Mouse (Mus musculus) heart, adult 11 months (tissue): ENCODE measurements around the gene Dennd4a.

Experiments
- DNase-seq: peaks from one replicate; pipeline ENCODE4 v3.0.0; 2022

Gene Dennd4a

GRCm38 (mm10) chr9:64925771-64926170 is 114.6 kb downstream of the Dennd4a start:
- DNase-seq = peak; percentile 86

GRCm38 (mm10) chr9:64926201-64926991 is 115.3 kb downstream of the Dennd4a start:
- DNase-seq = peak; percentile 97

- DNase-seq = peak; percentile 96
These were observed 119.1 kb downstream of the Dennd4a start for GRCm38 (mm10) chr9:64930256-64930655.

GRCm38 (mm10) chr9:64931751-64932610 is 120.8 kb downstream of the Dennd4a start:
- DNase-seq = peak; percentile 96

GRCm38 (mm10) chr9:64934015-64934754 is 123.0 kb downstream of the Dennd4a start:
- peak; percentile 99 for DNase-seq

GRCm38 (mm10) chr9:64936508-64936907 is 125.4 kb downstream of the Dennd4a start:
- DNase-seq = peak; percentile 93

GRCm38 (mm10) chr9:64937491-64937890 is 126.4 kb downstream of the Dennd4a start:
- DNase-seq = peak; percentile 12

GRCm38 (mm10) chr9:64938535-64938934 is 127.4 kb downstream of the Dennd4a start:
- peak; percentile 56 for DNase-seq

GRCm38 (mm10) chr9:64939281-64939680 is 128.1 kb downstream of the Dennd4a start:
- no peak for DNase-seq

- DNase-seq = peak; percentile 8
These were observed 128.7 kb downstream of the Dennd4a start for GRCm38 (mm10) chr9:64939790-64940189.

GRCm38 (mm10) chr9:64940731-64941346 is 129.7 kb downstream of the Dennd4a start:
- DNase-seq = no peak

GRCm38 (mm10) chr9:64941650-64942049 is 130.5 kb downstream of the Dennd4a start:
- DNase-seq = no peak

GRCm38 (mm10) chr9:64943997-64944396 is 132.9 kb downstream of the Dennd4a start:
- DNase-seq = no peak

GRCm38 (mm10) chr9:64947483-64948095 is 136.4 kb downstream of the Dennd4a start:
- no peak for DNase-seq

GRCm38 (mm10) chr9:64951161-64951657 is 140.1 kb downstream of the Dennd4a start, which contains the start of gene Slc24a1:
TSS of gene Slc24a1 (minus strand) at chr9:64951607.
- DNase-seq = no peak

- DNase-seq = no peak
These were observed 140.9 kb downstream of the Dennd4a start for GRCm38 (mm10) chr9:64952055-64952454.

GRCm38 (mm10) chr9:64953190-64953589 is 142.1 kb downstream of the Dennd4a start:
- no peak for DNase-seq

GRCm38 (mm10) chr9:64956337-64956736 is 145.2 kb downstream of the Dennd4a start:
- DNase-seq = no peak

GRCm38 (mm10) chr9:64957276-64957675 is 146.1 kb downstream of the Dennd4a start:
- no peak for DNase-seq

GRCm38 (mm10) chr9:64960117-64960977 is 149.2 kb downstream of the Dennd4a start, which contains the start of gene Ints14:
TSS of gene Ints14 (plus strand) at chr9:64960905.
- DNase-seq = peak; percentile 100

- DNase-seq = no peak
These were observed 149.8 kb downstream of the Dennd4a start for GRCm38 (mm10) chr9:64960978-64961320.
